Mouse (Mus musculus) liver, postnatal 0 days (tissue): ENCODE measurements around the gene Ugt1a8. TPM values are rescaled to one million over a fixed set of nuclear protein-coding genes. Genes with fewer than 3 reads are reported as not detected.
"Not testable (repeated sequence)": the region's sequence is repeated elsewhere in the genome, so short reads cannot be mapped to it uniquely, and the experiment has no call there.

Experiments
- ATAC-seq: fragments of 200-750 bp; cut with Nextera tagmentation; 2 replicates; pipeline ENCODE4 v1.8.0; 2017; ENCODE audit warnings: mild to moderate bottlenecking, moderate library complexity
- DNase-seq: peaks from one replicate; pipeline ENCODE4 v3.0.0-alpha.2; 2016
- H3K27ac ChIP-seq: fragments of 300-500 bp; sonication (generic); 2 replicates; pipeline ENCODE4 v1.5.1; 2014; ENCODE audit warnings: antibody characterized with exemption, moderate library complexity, mild to moderate bottlenecking, low read depth
- H3K27me3 ChIP-seq: fragments of 300-500 bp; sonication (generic); 2 replicates; pipeline ENCODE4 v1.6.1; 2014; ENCODE audit warnings: low read length, control low read depth, mixed read lengths; ENCODE audit not compliant: insufficient read depth
- H3K36me3 ChIP-seq: fragments of 300-500 bp; sonication (generic); replicated peaks from 2 replicates; pipeline ENCODE4 v1.6.1; 2014; ENCODE audit warnings: mild to moderate bottlenecking, control low read depth, low read length, moderate library complexity, mixed read lengths; ENCODE audit not compliant: insufficient read depth
- H3K4me1 ChIP-seq: fragments of 300-500 bp; sonication (generic); 2 replicates; pipeline ENCODE4 v1.6.1; 2014; ENCODE audit warnings: antibody characterized with exemption, mild to moderate bottlenecking, control low read depth; ENCODE audit not compliant: insufficient read depth
- H3K4me2 ChIP-seq: fragments of 300-500 bp; sonication (generic); 2 replicates; pipeline ENCODE4 v1.6.1; 2014; ENCODE audit warnings: low read depth, mild to moderate bottlenecking, low read length, moderate library complexity, mixed read lengths
- H3K4me3 ChIP-seq: fragments of 300-500 bp; sonication (generic); 2 replicates; pipeline ENCODE4 v1.5.1; 2014; ENCODE audit warnings: low read depth, low read length
- H3K9ac ChIP-seq: fragments of 300-500 bp; sonication (generic); replicated peaks from 2 replicates; pipeline ENCODE4 v1.6.1; 2014; ENCODE audit warnings: mild to moderate bottlenecking, moderate library complexity
- H3K9me3 ChIP-seq: fragments of 300-500 bp; sonication (generic); 2 replicates; pipeline ENCODE4 v1.6.1; 2016; ENCODE audit warnings: mild to moderate bottlenecking, control low read depth, low read length, mixed read lengths
- CTCF ChIP-seq: sonication (generic); IDR thresholded peaks from 2 replicates; pipeline ENCODE4 v1.5.1; 2016; ENCODE audit warnings: antibody characterized with exemption, low read depth
- EP300 ChIP-seq: IDR thresholded peaks from 2 replicates; pipeline ENCODE4 v1.6.1; 2016; ENCODE audit warnings: antibody characterized with exemption, low read depth, mild to moderate bottlenecking
- WGBS: fragments of 180-500 bp; shearing (Covaris S2); extraction: QIAGEN DNeasy Blood & Tissue Kit; methylation state at CpG from one replicate; pipeline ENCODE4 v1.1.7; 2014; ENCODE audit not compliant: insufficient replicate concordance; 5-methylcytosine and 5-hydroxymethylcytosine counted together
- polyA plus RNA-seq: library from polyadenylated mRNA; unstranded; fragments of >200 nt; fragmentation: Nextera tagmentation; extraction: Ambion mirVana; gene quantifications from 2 replicates; pipeline ENCODE4 v1.2.1, GENCODE M21; 2015

Gene Ugt1a8
- polyA plus RNA-seq = not detected in 2 replicates

GRCm38 (mm10) chr1:88087513-88087912 lies at the start of gene Ugt1a8:
Ugt1a8 (plus strand) TSS chr1:88087813.
- no peak for TF ChIP-seq EP300
- no peak for TF ChIP-seq CTCF
- Histone ChIP-seq H3K4me1 (no peaks in the 10 kb centered on the region), H3K4me2 (no peak within 1 kb of the TSS), H3K36me3 (no peaks in the 10 kb centered on the region), H3K9ac (no peak within 1 kb of the TSS), H3K27ac (no peak within 1 kb of the TSS), H3K9me3 (no peaks in the 10 kb centered on the region), H3K4me3 (no peak within 1 kb of the TSS), H3K27me3 (no peaks in the 10 kb centered on the region)
- DNase-seq = no peak
- no peak for ATAC-seq
- WGBS = 63% methylated on average over 3 of the region's 3 CpGs

GRCm38 (mm10) chr1:88043044-88043443 lies 44.6 kb upstream of the Ugt1a8 start:
- DNase-seq = not testable (repeated sequence)
- 18% methylated on average over 1 of the region's 2 CpGs for WGBS

GRCm38 (mm10) chr1:88044832-88045437 lies 42.7 kb upstream of the Ugt1a8 start:
- not testable (repeated sequence) for H3K27ac ChIP-seq, H3K9me3 ChIP-seq, DNase-seq, H3K4me1 ChIP-seq, H3K27me3 ChIP-seq, H3K9ac ChIP-seq, H3K4me2 ChIP-seq, H3K4me3 ChIP-seq, H3K36me3 ChIP-seq
- peak; percentile 83 for ATAC-seq
- 62% methylated on average over 3 of the region's 5 CpGs for WGBS

More at GRCm38 (mm10) chr1:88043044-88043443, 44.6 kb upstream of the Ugt1a8 start:
- not testable (repeated sequence) for ATAC-seq, H3K4me1 ChIP-seq, H3K4me2 ChIP-seq, H3K36me3 ChIP-seq, H3K4me3 ChIP-seq, H3K27ac ChIP-seq, H3K9ac ChIP-seq, H3K9me3 ChIP-seq, H3K27me3 ChIP-seq

GRCm38 (mm10) chr1:88047408-88047807 lies 40.2 kb upstream of the Ugt1a8 start:
- not testable (repeated sequence) for H3K9me3 ChIP-seq, H3K9ac ChIP-seq, DNase-seq, H3K4me2 ChIP-seq, H3K4me1 ChIP-seq, H3K36me3 ChIP-seq, ATAC-seq, H3K27ac ChIP-seq, H3K27me3 ChIP-seq, H3K4me3 ChIP-seq
- 65% methylated on average over 2 of the region's 2 CpGs for WGBS

- ATAC-seq (no peak), DNase-seq (no peak)
- H3K27me3 ChIP-seq = no peaks in the 10 kb centered on the region
- no peaks in the 10 kb centered on the region for H3K4me1 ChIP-seq
- no peak within 1 kb of the TSS for H3K4me3 ChIP-seq
- H3K9ac ChIP-seq = no peak within 1 kb of the TSS; the same call in 1 of the 2 replicates
- no peak within 1 kb of the TSS for H3K27ac ChIP-seq
- H3K9me3 ChIP-seq = no peaks in the 10 kb centered on the region
- WGBS = 58% methylated on average over 1 of the region's 1 CpGs
- no peaks in the 10 kb centered on the region for H3K36me3 ChIP-seq
- H3K4me2 ChIP-seq = no peak within 1 kb of the TSS
- TF ChIP-seq CTCF (no peak), EP300 (no peak)
These were observed 32.5 kb upstream of the Ugt1a8 start, which contains the start of gene Ugt1a10 for GRCm38 (mm10) chr1:88055088-88055487. Ugt1a10 (plus strand) TSS chr1:88055388.

GRCm38 (mm10) chr1:88066472-88067102 lies 21.0 kb upstream of the Ugt1a8 start:
- ATAC-seq, H3K4me2 ChIP-seq: not testable (repeated sequence)
- WGBS = 27% methylated on average over 1 of the region's 2 CpGs

More at GRCm38 (mm10) chr1:88066472-88067102, 21.0 kb upstream of the Ugt1a8 start:
- H3K27ac ChIP-seq, H3K9ac ChIP-seq, H3K4me1 ChIP-seq, H3K4me3 ChIP-seq, DNase-seq, H3K27me3 ChIP-seq, H3K9me3 ChIP-seq, H3K36me3 ChIP-seq: not testable (repeated sequence)
